Mouse (Mus musculus): ENCODE data around the gene Thsd4. TPM values are rescaled to one million over a fixed set of nuclear protein-coding genes. Genes with fewer than 3 reads are reported as not detected.

The Thsd4 gene
- polyA plus RNA-seq, 1 experiment from 2014 or later = 30.5 TPM

DNA sequence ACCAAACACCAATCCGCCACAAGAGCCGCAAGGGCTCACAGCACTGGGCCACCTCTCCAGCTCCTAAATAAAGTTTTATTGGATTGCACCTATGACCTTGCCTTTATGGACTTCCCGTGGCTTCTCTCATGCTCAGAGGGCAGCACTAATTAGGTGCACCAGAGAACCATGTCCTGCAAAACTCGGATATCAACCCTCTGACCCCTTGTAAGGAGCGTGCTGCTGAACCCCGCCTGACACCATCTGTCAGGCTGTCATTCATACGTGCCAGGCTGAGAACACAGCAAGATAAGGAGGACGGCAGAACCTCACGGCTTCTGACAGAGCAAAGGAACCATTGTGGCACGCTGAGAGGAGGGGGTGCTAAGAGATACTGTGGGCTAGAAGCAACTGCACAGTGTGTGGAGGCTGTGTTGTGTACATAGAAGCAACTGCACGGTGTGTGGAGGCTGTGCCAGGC, 8.5 kb downstream of the Thsd4 start:
- Histone ChIP-seq H3K9me3 (no peaks in the 10 kb centered on the region), H3K9ac (no peak overlapping the region), H3K27ac (no peak overlapping the region), H3K4me3 (no peak overlapping the region), H3K4me2 (replicated peaks) (no peak overlapping the region), H3K27me3 (peaks cover 8% of the 10 kb centered on the region), H3K4me1 (peaks cover 37% of the 10 kb centered on the region), H3K36me3 (no peaks in the 10 kb centered on the region)
- 18% methylated on average over 11 of the region's 11 CpGs for WGBS
- ATAC-seq (ENCODE audit: low FRiP score, low read depth) = no peak

DNA sequence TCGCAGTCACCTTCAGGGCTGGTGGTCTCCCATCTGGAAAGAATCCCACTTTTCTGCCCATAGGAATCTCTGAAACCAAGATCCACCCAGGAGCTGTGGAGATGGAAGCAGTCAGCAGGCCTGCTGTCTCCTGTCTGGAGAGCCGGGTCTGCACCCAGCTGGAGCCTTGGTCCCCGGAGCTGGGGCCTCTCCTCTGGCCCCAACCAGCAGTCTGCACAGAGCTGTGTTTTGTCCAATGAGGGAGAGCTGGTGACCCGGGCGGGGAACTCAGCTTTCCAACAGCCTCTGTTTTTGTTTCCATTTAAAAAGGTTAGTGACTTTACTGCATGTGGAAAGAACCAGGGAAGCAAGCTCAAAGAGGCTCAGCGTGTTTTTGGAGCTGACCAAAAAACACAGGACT, 11.0 kb downstream of the Thsd4 start:
- H3K4me1 ChIP-seq = peaks cover 29% of the 10 kb centered on the region
- no peaks in the 10 kb centered on the region for H3K36me3 ChIP-seq
- 39% methylated on average over 6 of the region's 6 CpGs for WGBS
- H3K9ac ChIP-seq = no peak overlapping the region
- H3K4me3 ChIP-seq = no peak overlapping the region
- peak overlapping the region; percentile 31 for H3K4me2 ChIP-seq (replicated peaks)
- H3K27ac ChIP-seq = peak overlapping the region; percentile 67; the same call in 1 of the 2 replicates
- H3K9me3 ChIP-seq = no peaks in the 10 kb centered on the region
- H3K27me3 ChIP-seq = no peaks in the 10 kb centered on the region
- peak; percentile 67; the same call in 1 of the 2 replicates for ATAC-seq (ENCODE audit: low FRiP score, low read depth)

- Histone ChIP-seq H3K4me1 (peaks cover 35% of the 10 kb centered on the region), H3K27ac (no peak overlapping the region), H3K27me3 (no peaks in the 10 kb centered on the region), H3K4me3 (no peak overlapping the region), H3K9me3 (no peaks in the 10 kb centered on the region), H3K4me2 (replicated peaks) (no peak overlapping the region), H3K36me3 (no peaks in the 10 kb centered on the region), H3K9ac (no peak overlapping the region)
- WGBS = 59% methylated on average over 5 of the region's 5 CpGs
- no peak for ATAC-seq (ENCODE audit: low FRiP score, low read depth)
Observed at GRCm38 (mm10) chr9:60506136-60506535, 15.7 kb downstream of the Thsd4 start.

DNA sequence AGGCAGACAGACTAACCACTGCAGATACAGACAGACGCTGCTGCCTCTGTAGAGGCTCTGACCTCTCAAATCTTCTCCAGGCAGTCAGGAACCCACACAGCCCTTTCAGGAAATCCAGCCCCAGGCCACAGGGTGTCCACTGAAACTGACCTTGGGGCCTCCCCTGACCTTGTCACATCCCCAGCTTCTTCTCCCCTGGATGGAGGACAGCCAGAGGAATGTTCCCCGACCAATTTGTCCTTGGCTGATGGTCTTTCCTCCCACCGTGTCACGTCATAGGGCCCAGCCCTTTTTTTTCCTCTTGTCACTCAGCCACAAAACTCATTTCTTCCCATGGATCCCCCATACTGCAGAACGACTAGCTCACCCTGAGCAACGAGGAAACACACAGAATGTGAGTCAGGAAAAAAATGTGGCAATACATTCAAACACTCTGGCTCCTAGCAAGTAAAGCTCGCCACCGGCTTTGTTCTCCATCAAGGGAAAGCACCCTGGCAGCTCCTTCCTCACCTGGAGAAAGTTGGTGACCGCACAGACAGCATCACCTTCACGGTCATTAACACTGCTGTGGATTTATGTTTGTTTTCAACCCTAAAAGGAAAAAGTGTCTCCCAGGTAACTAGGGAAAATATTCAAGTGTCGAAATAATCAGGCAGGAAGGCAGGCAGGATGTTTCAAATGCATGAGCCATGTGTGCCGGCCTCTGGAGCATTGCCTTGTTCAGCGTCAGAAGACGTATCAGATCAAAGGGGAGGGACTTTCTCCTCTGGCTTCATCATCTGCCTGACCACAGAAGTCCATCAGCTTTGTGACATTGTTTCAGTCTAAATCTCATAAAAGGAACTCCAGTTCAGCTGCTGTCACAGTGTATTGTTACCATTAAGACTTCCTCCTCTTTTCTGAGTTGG, 17.2 kb downstream of the Thsd4 start:
- Histone ChIP-seq H3K4me3 (no peak overlapping the region), H3K4me1 (peaks cover 25% of the 10 kb centered on the region), H3K9ac (no peak overlapping the region), H3K27ac (no peak overlapping the region), H3K9me3 (no peaks in the 10 kb centered on the region), H3K27me3 (no peaks in the 10 kb centered on the region), H3K4me2 (replicated peaks) (no peak overlapping the region), H3K36me3 (no peaks in the 10 kb centered on the region)
- 52% methylated on average over 14 of the region's 14 CpGs for WGBS
- ATAC-seq (ENCODE audit: low FRiP score, low read depth) = no peak

DNA sequence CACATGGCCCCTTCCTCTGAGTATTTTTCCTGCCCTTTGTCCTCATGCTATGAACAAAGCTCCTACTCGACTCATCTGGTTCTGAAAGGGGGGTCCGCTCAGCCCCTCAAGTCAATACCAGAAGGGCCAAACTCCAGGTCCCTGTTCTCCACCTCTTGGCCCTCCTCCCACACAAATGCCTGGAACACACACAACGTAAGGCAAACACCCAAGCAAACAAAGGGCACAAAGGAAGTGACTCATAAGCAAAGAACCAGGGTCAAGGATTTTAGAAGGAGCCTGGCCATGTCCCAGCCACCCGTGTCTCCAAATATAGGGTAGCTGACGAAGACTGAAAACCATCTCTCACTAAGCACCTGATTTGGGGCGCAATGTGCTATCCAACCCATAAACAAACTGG, 19.6 kb downstream of the Thsd4 start:
- H3K4me2 ChIP-seq (replicated peaks) = no peak overlapping the region
- 85% methylated on average over 6 of the region's 6 CpGs for WGBS
- ATAC-seq (ENCODE audit: low FRiP score, low read depth) = no peak

DNA sequence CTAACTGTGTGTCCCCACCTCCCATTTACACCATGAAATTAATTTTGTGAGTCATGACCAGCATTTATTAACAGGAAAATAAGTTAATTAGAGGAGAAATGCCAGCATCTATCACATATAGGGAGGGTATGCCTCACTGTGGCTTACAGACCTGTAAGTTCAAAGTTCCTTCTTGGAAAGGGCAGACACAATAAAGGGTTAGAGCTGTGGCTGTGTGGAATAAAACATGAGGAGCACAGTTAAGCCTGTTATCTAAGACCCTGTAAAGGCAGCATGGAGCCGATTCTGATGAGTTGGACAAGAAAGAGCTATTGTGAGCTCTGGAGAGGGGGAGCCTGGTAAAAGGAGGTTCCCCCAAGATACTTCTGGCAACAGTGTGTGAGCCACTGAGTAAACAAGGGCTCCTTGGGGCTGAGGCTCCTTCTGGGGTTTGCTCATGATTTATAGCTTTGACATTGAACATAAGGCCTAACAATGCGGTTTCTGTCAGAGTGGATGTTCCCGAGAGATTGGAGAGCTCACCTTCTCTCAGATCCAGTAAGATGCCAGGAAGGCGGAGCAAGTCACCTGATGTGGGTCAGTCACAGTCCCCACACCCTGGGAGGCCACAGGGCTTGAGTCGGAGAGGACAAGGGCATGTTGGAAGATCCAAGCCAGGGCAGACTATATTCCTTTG, 20.2 kb downstream of the Thsd4 start:
- Histone ChIP-seq H3K27ac (no peak overlapping the region), H3K4me3 (no peak overlapping the region), H3K9me3 (no peaks in the 10 kb centered on the region), H3K4me2 (replicated peaks) (no peak overlapping the region), H3K4me1 (peaks cover 21% of the 10 kb centered on the region), H3K9ac (no peak overlapping the region), H3K27me3 (no peaks in the 10 kb centered on the region), H3K36me3 (no peaks in the 10 kb centered on the region)
- ATAC-seq (ENCODE audit: low FRiP score, low read depth) = no peak
- 79% methylated on average over 5 of the region's 5 CpGs for WGBS

More for the DNA sequence above, 19.6 kb downstream of the Thsd4 start:
- H3K27ac ChIP-seq = no peak overlapping the region
- H3K4me1 ChIP-seq = peaks cover 26% of the 10 kb centered on the region
- no peaks in the 10 kb centered on the region for H3K27me3 ChIP-seq
- H3K4me3 ChIP-seq = no peak overlapping the region
- no peaks in the 10 kb centered on the region for H3K9me3 ChIP-seq
- H3K9ac ChIP-seq = no peak overlapping the region
- no peaks in the 10 kb centered on the region for H3K36me3 ChIP-seq

DNA sequence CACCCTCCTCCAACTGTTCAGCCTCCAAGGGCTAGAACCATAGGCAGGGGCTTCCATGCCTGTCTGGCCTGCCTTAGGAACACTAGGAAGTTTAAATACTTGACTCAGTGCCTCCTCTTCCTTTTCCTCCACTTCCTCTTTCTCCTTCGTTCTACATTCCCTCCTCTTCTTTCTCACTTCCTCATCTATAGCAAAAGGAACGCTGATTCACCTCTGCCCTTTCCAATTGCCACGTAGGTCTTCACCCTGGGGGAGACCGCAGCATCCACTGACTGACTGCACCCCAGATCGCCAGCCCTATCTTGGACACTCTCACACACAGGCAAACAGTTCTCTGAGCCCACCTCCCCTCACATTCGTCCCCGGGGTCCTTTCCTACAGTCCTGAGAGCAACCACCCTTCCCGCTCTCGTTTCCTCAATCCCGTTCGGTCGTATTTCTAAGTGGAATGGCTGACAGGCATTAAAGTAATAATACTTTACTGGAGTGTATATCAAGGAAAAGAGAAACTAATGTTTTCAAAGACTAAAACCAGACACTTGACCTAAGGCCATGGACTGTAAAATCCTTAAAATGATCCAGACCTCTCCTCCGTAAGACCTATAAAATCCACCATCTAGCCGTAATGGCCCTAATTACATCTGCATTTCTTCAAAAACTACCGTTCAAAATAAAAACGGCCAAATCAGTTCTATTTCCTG, 29.4 kb downstream of the Thsd4 start:
- WGBS = 19% methylated on average over 16 of the region's 16 CpGs
- Histone ChIP-seq H3K4me1 (peaks cover 53% of the 10 kb centered on the region), H3K4me3 (no peak overlapping the region), H3K36me3 (no peaks in the 10 kb centered on the region), H3K9me3 (no peaks in the 10 kb centered on the region), H3K27ac (peak overlapping the region; percentile 28; the same call in 1 of the 2 replicates), H3K9ac (no peak overlapping the region; the same call in 1 of the 2 replicates), H3K4me2 (replicated peaks) (peak overlapping the region; percentile 47), H3K27me3 (peaks cover 46% of the 10 kb centered on the region)
- no peak for ATAC-seq (ENCODE audit: low FRiP score, low read depth)

- 25% methylated on average over 16 of the region's 16 CpGs for WGBS
- H3K27ac ChIP-seq = peak overlapping the region; percentile 52; the same call in 1 of the 2 replicates
Observed at GRCm38 (mm10) chr9:60491489-60492100, 30.3 kb downstream of the Thsd4 start.

DNA sequence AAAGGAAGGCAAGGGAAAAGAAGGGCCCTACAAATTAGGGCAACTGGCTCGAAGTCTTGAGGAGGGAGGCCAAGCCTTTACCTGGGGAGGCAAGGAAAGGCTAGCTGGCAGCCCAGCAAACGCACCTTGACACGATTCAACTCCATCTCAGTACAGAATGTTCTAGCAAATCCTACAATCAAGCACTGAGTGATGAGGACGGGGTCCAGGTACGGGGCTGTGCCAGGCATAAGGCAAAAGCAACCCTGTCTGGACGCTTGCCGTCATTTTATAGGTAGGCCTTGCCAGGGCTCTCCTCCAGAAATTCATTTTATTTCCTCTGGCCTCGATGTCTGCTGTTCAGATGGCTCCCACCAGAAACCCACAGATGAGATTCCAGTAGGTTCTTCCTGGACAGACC, 30.8 kb downstream of the Thsd4 start:
- no peaks in the 10 kb centered on the region for H3K9me3 ChIP-seq
- H3K9ac ChIP-seq = no peak overlapping the region
- H3K36me3 ChIP-seq = no peaks in the 10 kb centered on the region
- H3K4me3 ChIP-seq = no peak overlapping the region
- no peak for ATAC-seq (ENCODE audit: low FRiP score, low read depth)
- peaks cover 48% of the 10 kb centered on the region for H3K27me3 ChIP-seq
- H3K4me1 ChIP-seq = peaks cover 53% of the 10 kb centered on the region
- WGBS = 47% methylated on average over 8 of the region's 8 CpGs
- peak overlapping the region; percentile 47 for H3K4me2 ChIP-seq (replicated peaks)
- H3K27ac ChIP-seq = peak overlapping the region; percentile 52; the same call in 1 of the 2 replicates

More at GRCm38 (mm10) chr9:60491489-60492100, 30.3 kb downstream of the Thsd4 start:
- Histone ChIP-seq H3K4me3 (no peak overlapping the region), H3K4me2 (replicated peaks) (peak overlapping the region; percentile 47), H3K36me3 (no peaks in the 10 kb centered on the region), H3K9ac (no peak overlapping the region; the same call in 1 of the 2 replicates), H3K4me1 (peaks cover 53% of the 10 kb centered on the region), H3K27me3 (peaks cover 48% of the 10 kb centered on the region), H3K9me3 (no peaks in the 10 kb centered on the region)
- ATAC-seq (ENCODE audit: low FRiP score, low read depth) = peak; percentile 51; the same call in 1 of the 2 replicates

- peaks cover 50% of the 10 kb centered on the region for H3K4me1 ChIP-seq
- H3K4me2 ChIP-seq (replicated peaks) = no peak overlapping the region
- no peak overlapping the region for H3K4me3 ChIP-seq
- H3K27ac ChIP-seq = 0 out of 2 replicates have a peak overlapping the region, but pooled peaks have one; percentile 10
- 48% methylated on average over 4 of the region's 4 CpGs for WGBS
- H3K36me3 ChIP-seq = no peaks in the 10 kb centered on the region
- ATAC-seq (ENCODE audit: low FRiP score, low read depth) = no peak; the same call in 1 of the 2 replicates
- H3K9ac ChIP-seq = no peak overlapping the region
- peaks cover 36% of the 10 kb centered on the region for H3K27me3 ChIP-seq
- H3K9me3 ChIP-seq = no peaks in the 10 kb centered on the region
Observed at GRCm38 (mm10) chr9:60488816-60489215, 33.0 kb downstream of the Thsd4 start.

DNA sequence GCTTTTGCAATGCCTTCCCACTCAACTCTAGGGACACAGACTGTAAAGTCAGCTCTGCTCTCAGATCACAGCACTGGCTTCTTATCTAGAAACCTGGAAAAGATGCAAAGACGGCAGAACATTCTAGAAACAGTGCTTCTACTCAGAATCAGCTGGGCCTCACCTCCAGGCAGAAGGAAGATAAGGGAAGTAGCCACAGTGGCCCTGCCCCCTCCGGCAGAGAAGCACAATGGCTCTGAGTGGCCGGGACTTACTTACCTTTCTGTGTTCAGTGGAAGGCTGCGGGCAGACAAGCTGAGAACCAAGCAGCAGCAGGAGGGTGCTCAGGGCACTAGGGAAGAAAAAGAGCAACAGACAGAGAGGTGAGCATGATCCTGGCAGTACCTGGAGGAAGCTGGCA, 39.7 kb downstream of the Thsd4 start:
- no peak for ATAC-seq (ENCODE audit: low FRiP score, low read depth)
- H3K27me3 ChIP-seq = no peaks in the 10 kb centered on the region
- H3K9ac ChIP-seq = no peak overlapping the region
- H3K4me1 ChIP-seq = peaks cover 26% of the 10 kb centered on the region
- no peak overlapping the region for H3K27ac ChIP-seq
- no peak overlapping the region for H3K4me2 ChIP-seq (replicated peaks)
- no peaks in the 10 kb centered on the region for H3K9me3 ChIP-seq
- no peaks in the 10 kb centered on the region for H3K36me3 ChIP-seq
- H3K4me3 ChIP-seq = no peak overlapping the region
- WGBS = 83% methylated on average over 4 of the region's 4 CpGs
